Mouse (Mus musculus) cerebellum, adult 11-12 months (tissue): ENCODE results near the gene Sorcs3.

Source experiments
- DNase-seq: peaks from one replicate; pipeline ENCODE4 v3.0.0; 2022

The Sorcs3 gene

GRCm38 (mm10) chr19:48285602-48286225 lies 79.9 kb downstream of the Sorcs3 start:
- no peak for DNase-seq

- DNase-seq, result no peak
Measured at GRCm38 (mm10) chr19:48294251-48294650, 88.4 kb downstream of the Sorcs3 start.

- DNase-seq, result no peak
Measured at GRCm38 (mm10) chr19:48298384-48298783, 92.6 kb downstream of the Sorcs3 start.

GRCm38 (mm10) chr19:48300440-48301231 lies 94.8 kb downstream of the Sorcs3 start:
- DNase-seq, result no peak

DNA sequence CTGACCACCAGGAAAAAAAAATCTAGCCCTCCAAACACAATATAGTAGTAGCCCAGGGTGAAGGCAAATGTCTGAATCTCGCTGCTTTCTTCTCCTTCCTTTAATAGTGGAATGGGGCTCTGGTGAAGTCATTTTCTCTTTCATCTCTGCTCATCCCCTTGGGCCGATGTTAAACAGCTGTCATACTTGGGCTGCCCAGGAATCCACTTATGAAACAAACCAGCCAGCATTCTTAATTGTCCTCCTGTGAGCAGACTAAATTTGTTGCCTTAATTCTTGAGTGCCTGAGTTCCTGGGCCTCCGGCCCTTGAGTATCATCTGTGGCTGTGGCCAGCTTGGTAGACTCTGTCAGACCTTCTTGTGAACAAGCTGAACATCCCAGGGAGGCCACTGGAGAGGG lies 95.5 kb downstream of the Sorcs3 start:
- DNase-seq, result no peak

GRCm38 (mm10) chr19:48308341-48308740 lies 102.5 kb downstream of the Sorcs3 start:
- no peak for DNase-seq

DNA sequence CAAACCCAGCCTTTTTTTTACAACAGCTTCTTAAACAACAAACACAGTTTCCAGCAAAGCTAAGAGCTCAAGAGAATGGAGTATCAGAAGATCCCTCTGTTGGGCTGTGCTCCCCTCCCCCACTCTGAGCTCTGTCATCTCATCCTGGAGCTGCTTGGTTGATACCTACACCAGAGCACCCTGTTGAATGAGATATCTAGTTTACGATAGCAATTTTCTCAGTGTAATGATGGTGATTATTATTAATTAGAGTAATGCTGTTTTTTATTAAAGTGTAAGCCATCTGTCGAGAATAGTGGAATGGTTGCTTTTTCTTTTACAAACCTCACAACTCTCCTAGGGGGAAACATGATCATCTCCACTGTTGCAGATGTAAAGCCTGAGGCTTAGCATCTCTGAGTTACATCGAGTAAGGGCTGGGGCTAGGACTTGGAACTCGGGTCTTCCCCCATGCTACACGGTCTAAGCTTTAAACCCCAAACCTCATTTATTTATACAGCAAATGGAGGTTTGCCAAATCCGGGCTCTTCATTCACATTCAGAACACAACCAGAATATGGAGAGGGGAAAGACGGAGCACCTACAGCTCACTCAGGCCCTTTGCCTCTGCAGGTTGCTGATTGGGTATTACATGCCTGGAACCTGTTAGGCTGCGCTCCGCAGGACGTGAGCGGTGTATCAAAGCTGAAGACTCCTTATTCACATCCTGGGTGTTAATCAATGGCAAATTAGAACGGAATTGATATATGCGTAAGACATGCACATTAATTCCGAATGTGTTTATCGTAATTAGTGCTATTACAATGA lies 103.9 kb downstream of the Sorcs3 start:
- no peak for DNase-seq

GRCm38 (mm10) chr19:48310338-48310710 lies 104.5 kb downstream of the Sorcs3 start:
- DNase-seq, result no peak

DNA sequence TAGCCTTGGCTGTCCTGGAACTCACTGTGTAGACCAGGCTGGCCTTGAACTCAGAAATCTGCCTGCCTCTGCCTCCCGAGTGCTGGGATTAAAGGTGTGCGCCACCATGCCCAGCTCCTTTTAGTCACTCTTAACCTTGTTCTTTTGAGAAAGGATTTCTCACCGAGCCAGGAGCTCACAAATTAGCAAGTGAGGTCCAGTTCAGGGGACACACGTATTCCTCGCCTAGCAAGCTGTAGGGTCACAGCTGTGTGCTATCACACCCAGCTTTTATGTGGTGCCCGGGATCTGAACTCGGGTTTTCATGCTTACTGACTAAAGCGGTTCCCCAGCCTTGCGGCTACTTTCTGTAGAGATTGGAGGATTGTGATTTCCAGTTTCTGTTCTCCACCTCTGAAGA lies 108.0 kb downstream of the Sorcs3 start:
- DNase-seq, result no peak

GRCm38 (mm10) chr19:48327115-48327514 lies 121.3 kb downstream of the Sorcs3 start:
- no peak for DNase-seq

GRCm38 (mm10) chr19:48328171-48328570 lies 122.3 kb downstream of the Sorcs3 start:
- no peak for DNase-seq

DNA sequence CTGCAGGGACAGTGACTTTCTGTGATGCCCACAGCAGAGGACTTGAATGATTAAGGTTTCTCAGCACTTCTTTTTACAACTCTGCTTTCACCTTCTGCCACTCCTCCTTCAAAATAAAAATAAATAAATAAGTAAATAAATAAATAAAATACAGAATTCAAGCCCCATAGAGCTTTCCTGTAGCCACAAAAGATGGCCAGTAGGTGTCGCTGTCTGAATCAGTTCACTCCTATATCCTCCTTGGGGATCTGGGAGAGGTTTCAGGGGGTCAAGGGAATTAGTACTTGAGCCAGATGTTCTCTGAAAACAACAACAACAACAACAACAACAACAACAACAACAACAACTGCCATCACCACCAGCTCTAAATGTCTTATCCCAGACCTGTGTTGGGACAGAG lies 125.8 kb downstream of the Sorcs3 start:
- no peak for DNase-seq

DNA sequence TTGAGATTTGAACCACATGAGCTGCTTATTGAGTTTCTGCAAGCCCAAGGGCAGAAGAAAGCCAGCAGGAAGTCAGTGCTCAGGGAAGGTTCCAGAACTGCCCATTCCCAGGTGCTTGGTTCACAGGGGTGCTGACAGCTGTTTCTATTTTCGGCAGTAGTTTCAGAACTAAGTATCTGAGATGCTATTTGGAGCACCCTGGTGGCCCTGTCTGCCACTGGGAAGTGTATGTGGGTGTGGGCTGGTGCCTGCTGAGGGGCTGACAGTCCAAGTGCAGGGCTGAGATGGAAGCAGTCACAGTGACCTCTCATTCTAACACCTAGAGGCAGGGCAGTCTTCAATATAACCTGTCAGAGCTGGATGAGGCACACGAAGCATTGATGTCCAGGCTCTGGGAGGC lies 127.3 kb downstream of the Sorcs3 start:
- DNase-seq, result no peak

DNA sequence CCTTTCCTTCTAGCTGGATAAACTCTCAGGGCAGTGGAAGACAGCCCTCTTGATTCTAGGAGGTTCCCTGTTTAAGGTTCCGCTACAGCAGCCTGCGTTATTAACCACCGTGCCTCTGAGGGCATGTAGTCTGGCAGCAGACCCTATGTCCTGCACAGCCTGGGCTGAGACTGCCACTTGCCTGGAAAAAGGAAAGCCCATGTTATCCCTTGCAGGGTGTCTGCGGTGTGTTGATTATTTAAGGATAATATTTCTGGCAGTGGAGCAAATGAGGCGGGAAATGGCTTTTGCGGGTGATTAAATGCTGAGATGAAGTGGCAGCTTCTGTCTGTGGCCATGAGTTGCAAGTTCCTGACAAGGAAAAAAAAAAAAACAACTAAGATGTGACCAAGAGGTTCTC lies 131.6 kb downstream of the Sorcs3 start:
- DNase-seq, result no peak

GRCm38 (mm10) chr19:48338098-48338497 lies 132.3 kb downstream of the Sorcs3 start:
- no peak for DNase-seq

DNA sequence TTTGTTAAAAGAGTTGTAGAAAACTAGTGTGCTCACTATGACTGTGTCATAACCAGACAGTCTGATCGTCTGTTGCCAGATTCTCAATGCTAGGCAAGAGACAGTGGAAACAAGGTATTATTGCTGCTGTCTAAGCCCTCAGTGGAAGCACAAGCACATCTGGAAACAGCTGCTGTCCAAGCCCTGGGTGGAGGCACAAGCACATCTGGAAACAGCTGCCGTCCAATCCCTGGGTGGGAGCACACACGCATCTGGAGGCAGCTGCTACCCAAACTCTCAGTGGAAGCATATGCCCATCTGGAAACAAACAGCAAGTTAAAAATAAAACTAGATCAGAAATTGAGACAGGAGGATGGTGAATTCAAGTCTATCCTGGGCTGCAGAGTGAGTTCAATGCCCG lies 136.9 kb downstream of the Sorcs3 start:
- no peak for DNase-seq

DNA sequence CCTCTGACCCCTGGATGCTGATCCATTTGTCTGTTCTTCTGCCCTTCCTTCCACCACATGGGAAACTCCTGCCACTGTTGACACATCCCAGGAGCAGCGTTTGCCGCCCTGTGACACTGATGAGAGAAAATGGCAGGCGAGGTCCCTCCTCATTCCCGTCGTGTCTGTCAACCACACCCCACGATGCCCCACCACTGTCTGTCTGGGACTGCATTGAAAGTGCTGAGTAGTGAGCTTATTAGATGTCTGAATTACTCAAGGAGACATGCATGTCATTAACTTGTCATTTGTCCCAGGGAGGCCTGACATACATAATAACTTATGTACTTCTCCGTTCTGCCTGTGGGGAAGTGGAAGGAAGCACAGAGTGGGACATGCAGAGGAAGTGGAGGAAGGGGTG lies 137.6 kb downstream of the Sorcs3 start:
- no peak for DNase-seq

DNA sequence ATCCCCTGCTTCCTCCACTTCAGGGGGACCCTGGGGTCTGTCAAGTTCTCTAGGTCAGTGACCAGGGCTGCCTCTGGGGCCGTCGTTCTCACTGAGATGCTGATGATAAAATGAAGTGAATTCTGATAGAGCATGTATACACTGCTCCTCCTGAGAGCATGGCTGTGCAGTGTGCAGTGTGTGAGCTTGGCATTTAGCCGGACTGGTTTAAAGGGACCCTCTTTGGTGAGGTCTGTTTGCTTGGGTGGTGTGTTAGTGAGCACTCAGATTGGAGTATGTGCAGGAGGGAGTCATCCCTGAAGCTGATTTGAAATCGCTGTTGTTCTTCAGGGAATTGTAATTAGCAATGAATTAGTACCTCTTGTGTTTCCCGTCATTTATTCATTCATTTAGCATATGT lies 141.3 kb downstream of the Sorcs3 start:
- DNase-seq, result no peak

DNA sequence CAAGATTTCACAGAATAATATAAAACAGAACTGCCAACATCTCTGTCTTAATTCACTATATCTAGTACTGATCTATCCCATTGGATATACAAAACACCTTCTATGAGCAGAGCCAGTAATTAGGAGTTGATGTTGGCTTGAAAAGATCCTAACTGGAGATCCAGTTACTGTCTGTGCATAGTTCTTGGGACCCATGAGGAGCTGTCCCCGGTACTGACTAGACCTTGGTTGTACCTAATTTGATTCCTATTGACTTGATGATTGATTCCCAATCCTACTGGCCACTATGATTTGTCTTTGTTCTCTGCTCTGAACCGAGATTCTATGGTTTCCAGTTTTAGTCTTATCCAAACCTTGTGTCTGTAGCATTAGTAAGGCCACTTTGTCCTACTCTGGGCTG lies 151.0 kb downstream of the Sorcs3 start:
- no peak for DNase-seq

DNA sequence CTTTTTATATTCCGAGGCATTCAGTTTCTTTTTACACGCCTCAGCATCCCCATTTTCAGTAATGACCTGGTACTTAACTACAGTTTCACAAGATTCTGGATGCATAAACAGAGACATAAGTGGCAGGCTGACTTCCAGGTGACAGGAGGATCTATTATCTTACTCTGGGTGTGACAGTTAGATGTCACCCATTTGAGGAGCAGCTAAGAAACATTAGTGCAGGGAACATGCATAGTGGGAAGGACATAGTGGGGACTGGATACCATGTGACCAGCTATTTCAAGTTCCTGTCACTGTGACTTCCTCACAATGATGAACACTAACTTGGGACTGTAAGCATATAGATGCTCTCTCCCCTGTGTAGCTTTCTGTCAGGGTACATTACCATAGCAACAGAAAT lies 156.3 kb downstream of the Sorcs3 start:
- DNase-seq, result no peak

GRCm38 (mm10) chr19:48368056-48368455 lies 162.2 kb downstream of the Sorcs3 start:
- DNase-seq, result no peak

DNA sequence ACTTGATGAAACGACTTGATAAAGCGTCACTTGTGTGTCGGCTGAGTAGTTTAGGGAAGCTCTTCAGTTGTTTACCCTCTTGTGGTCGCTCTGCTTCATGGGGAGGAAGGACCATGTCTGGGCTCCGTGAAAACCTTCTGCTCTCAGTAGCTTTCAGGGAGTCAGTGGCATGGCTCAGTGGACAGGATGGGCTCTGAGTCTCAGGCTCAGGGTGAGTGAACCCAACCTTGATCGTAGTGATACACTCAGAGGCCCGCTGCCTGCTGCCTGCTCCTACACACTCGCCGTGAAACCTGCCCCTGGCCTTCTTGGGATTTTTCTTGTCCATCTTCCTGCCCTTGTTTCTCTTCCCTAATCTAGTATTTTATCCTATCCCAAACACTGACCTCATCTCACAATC lies 166.0 kb downstream of the Sorcs3 start:
- no peak for DNase-seq

DNA sequence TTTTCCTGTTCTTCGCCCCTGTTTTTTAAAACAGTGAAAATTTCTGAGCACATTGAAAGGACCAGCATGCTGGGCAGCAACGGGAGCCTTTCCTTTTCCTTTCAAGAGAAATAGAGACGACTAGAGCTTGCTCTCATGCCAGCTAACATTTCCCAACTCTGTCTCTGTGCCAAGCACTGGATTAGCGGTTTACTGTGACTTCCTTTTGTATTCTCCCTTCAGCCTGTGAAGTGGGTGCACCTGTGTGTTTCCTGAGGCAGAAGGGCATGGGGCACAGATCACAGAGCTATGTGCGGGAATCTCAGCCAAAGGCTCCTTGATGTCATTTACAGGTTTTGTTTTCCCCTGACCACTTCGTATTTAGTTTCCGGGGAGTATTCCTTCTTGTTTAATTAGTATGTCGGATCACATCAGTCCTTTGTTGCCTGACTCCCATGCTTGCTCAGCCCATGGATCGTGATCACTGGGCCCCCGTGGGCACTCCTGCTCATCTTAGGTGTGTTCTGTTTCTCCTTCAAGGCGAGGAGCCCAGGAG lies 172.2 kb downstream of the Sorcs3 start:
- no peak for DNase-seq

DNA sequence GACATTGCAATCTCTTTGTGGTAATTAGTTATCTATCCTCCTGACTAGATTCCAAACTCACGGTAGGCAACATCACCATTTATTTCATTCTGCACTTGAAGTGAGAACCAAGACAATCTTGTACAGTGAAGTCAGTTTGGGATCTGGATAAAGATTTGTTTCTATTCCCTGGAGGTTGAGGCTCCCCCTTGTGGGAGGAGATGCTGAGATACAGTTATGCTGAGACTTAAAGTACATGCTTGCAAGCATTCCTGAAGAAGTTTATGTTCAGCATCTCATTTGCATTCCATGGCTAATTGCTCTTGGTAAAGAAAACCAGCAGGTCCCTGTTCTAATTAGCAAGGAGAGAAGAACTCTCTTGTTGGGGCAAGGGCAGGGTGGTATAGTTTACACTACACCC lies 185.7 kb downstream of the Sorcs3 start:
- DNase-seq, result no peak
